Mouse (Mus musculus): ENCODE measurements at regions not wholly inside any gene's neighbourhood (a gene's known extent, or its start where the extent isn't known, plus 50 kb on each side); places are given as distances from the start of the nearest gene placed in this dataset.

DNA sequence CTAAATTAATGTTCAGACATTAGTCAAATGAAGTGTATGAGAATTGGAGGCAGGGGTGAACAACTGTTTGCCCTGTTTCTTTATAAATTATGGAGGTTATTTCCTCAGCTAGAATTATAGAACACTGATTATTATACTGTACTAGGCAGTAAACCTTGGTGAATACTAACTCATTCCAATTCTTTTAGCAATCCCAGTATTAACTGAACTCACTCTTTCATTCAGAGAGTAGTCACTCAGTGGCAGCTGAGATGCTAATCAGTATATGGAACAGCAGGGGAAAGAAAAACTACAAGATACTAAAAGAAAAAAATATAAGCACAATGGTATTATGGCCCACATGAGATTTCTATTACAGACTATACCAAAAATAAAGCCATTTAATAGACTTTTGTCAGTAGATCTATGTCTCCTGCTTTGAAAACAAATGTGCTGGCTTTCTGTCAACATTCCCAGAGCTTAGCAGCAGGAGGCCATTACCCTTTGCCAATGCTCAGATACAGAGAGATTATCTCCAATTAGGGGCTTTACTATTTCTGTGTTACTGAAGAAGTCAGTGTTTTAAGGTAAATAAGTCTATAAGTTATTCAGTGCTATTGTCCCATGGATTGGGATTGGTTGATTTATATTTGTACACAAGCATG is 473.3 kb upstream of the Arrdc3 start:
- intact Hi-C loops (cut with DNase I): no loop called here

GRCm38 (mm10) chr13:80418480-80419183 is 464.6 kb upstream of the Arrdc3 start:
- DNase-seq (ENCODE audit: low spot score in 2 of 2): peak; percentile 18 to 78
- intact Hi-C loops (cut with DNase I): no loop called here

More for the DNA sequence above, 473.3 kb upstream of the Arrdc3 start:
- DNase-seq (ENCODE audit: low spot score in 2 of 2): no peak

- intact Hi-C loops (cut with DNase I): no loop called here
- no peak for DNase-seq (ENCODE audit: low spot score in 2 of 2)
Observed at GRCm38 (mm10) chr13:80420341-80420740, 462.8 kb upstream of the Arrdc3 start.

Measured in left cerebral cortex, postnatal 25 days (tissue).